Mouse (Mus musculus) heart, postnatal 0 days (tissue): ENCODE measurements around the gene Gm43552. TPM values are rescaled to one million over a fixed set of nuclear protein-coding genes. Genes with fewer than 3 reads are reported as not detected.

Source experiments
- ATAC-seq: fragments of 200-750 bp; cut with Nextera tagmentation; 2 replicates; pipeline ENCODE4 v1.8.0; 2017; ENCODE audit warnings: low read depth, moderate number of reproducible peaks, moderate library complexity; ENCODE audit not compliant: insufficient read depth
- DNase-seq: peaks from one replicate; pipeline ENCODE4 v3.0.0-alpha.2; 2016; ENCODE audit warnings: low spot score
- H3K27ac ChIP-seq: fragments of 300-500 bp; sonication (generic); 2 replicates; pipeline ENCODE4 v1.5.1; 2014; ENCODE audit warnings: low read depth, mild to moderate bottlenecking
- H3K27me3 ChIP-seq: fragments of 300-500 bp; sonication (generic); 2 replicates; pipeline ENCODE4 v1.6.1; 2014; ENCODE audit warnings: low read length, mixed read lengths; ENCODE audit not compliant: control insufficient read depth, insufficient read depth
- H3K36me3 ChIP-seq: fragments of 300-500 bp; sonication (generic); replicated peaks from 2 replicates; pipeline ENCODE4 v1.6.1; 2014; ENCODE audit warnings: low read length, mixed read lengths; ENCODE audit not compliant: control insufficient read depth, insufficient read depth
- H3K4me1 ChIP-seq: fragments of 300-500 bp; sonication (generic); 2 replicates; pipeline ENCODE4 v1.6.1; 2014; ENCODE audit warnings: antibody characterized with exemption; ENCODE audit not compliant: control insufficient read depth, insufficient read depth
- H3K4me2 ChIP-seq: fragments of 300-500 bp; sonication (generic); 2 replicates; pipeline ENCODE4 v1.6.1; 2014; ENCODE audit warnings: low read depth, mild to moderate bottlenecking, low read length, moderate library complexity
- H3K4me3 ChIP-seq: fragments of 300-500 bp; sonication (generic); 2 replicates; pipeline ENCODE4 v1.5.1; 2014; ENCODE audit warnings: low read depth, low read length
- H3K9ac ChIP-seq: fragments of 300-500 bp; sonication (generic); replicated peaks from 2 replicates; pipeline ENCODE4 v1.6.1; 2014; ENCODE audit warnings: low read depth, low read length, mixed read lengths
- H3K9me3 ChIP-seq: fragments of 300-500 bp; sonication (generic); replicated peaks from 2 replicates; pipeline ENCODE4 v1.6.1; 2016; ENCODE audit warnings: low read length; ENCODE audit not compliant: control insufficient read depth
- CTCF ChIP-seq: IDR thresholded peaks from 2 replicates; pipeline ENCODE4 v1.5.1; 2016; ENCODE audit warnings: antibody characterized with exemption, control low read depth, low read depth
- EP300 ChIP-seq: IDR thresholded peaks from 2 replicates; pipeline ENCODE4 v1.6.1; 2016; ENCODE audit warnings: antibody characterized with exemption, low read depth
- WGBS: fragments of 180-500 bp; shearing (Covaris S2); extraction: QIAGEN DNeasy Blood & Tissue Kit; methylation state at CpG from one replicate; pipeline ENCODE4 v1.1.7; 2014; 5-methylcytosine and 5-hydroxymethylcytosine counted together
- polyA plus RNA-seq: library from polyadenylated mRNA; unstranded; fragments of >200 nt; fragmentation: Nextera tagmentation; extraction: Ambion mirVana; gene quantifications from 2 replicates; pipeline ENCODE4 v1.2.1, GENCODE M21; 2015
- total RNA-seq: library from RNA; depleted of rRNA; stranded (reverse); fragments of >200 nt; gene quantifications from 2 replicates; pipeline ENCODE4 v1.2.3, GENCODE M21; 2014; ENCODE audit warnings: low replicate concordance

The Gm43552 gene
- total and polyA plus RNA-seq, 2 experiments from 2014 or later = not detected

- peaks cover 5% of the 10 kb centered on the region; the same call in 1 of the 2 replicates for H3K4me1 ChIP-seq
- WGBS = 47% methylated on average over 3 of the region's 3 CpGs
- H3K9ac ChIP-seq = no peak overlapping the region
- no peak overlapping the region for H3K27ac ChIP-seq
- ATAC-seq (no peak), DNase-seq (no peak)
- no peak overlapping the region for H3K4me2 ChIP-seq
- no peak overlapping the region for H3K4me3 ChIP-seq
- no peak for TF ChIP-seq EP300
- TF ChIP-seq CTCF = no peak
- no peaks in the 10 kb centered on the region for H3K9me3 ChIP-seq
- no peaks in the 10 kb centered on the region for H3K36me3 ChIP-seq
- H3K27me3 ChIP-seq = no peaks in the 10 kb centered on the region
Measured at GRCm38 (mm10) chr5:65513506-65513905, 20.9 kb upstream of the Gm43552 start.

GRCm38 (mm10) chr5:65508395-65508794, 15.8 kb upstream of the Gm43552 start:
- Histone ChIP-seq H3K4me2 (no peak overlapping the region), H3K4me1 (peaks cover 2% of the 10 kb centered on the region; the same call in 1 of the 2 replicates), H3K9me3 (no peaks in the 10 kb centered on the region), H3K9ac (no peak overlapping the region), H3K4me3 (no peak overlapping the region), H3K27me3 (no peaks in the 10 kb centered on the region), H3K36me3 (no peaks in the 10 kb centered on the region), H3K27ac (no peak overlapping the region)
- ATAC-seq (no peak), DNase-seq (no peak)
- TF ChIP-seq CTCF (no peak), EP300 (no peak)
- WGBS = 73% methylated on average over 8 of the region's 8 CpGs

DNA sequence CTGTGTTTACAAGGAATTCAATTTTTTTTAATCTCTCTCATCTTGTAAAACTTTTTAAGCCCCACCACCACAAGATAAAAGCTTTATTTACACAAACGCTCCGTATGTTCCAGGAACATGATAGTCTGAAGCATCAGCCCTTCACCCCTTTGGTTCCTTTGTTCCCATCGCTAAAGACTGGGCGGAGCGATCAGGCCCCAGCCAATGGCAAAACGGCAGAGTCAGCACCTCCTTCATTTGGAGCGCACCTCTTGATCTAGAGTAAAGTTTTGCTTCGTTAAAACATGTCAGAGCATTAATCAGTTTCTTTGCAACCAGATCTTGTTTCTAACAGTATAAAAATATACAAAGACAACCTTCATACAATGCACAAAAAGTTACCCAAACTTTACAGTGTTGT, 13.2 kb upstream of the Gm43552 start:
- Histone ChIP-seq H3K36me3 (no peaks in the 10 kb centered on the region), H3K4me3 (no peak overlapping the region), H3K27me3 (no peaks in the 10 kb centered on the region), H3K9ac (no peak overlapping the region), H3K27ac (no peak overlapping the region), H3K4me1 (no peaks in the 10 kb centered on the region), H3K4me2 (peak overlapping the region; percentile 41), H3K9me3 (no peaks in the 10 kb centered on the region)
- 11% methylated on average over 8 of the region's 8 CpGs for WGBS
- no peak for TF ChIP-seq CTCF
- no peak for TF ChIP-seq EP300
- ATAC-seq (no peak), DNase-seq (no peak)

- Histone ChIP-seq H3K4me1 (no peaks in the 10 kb centered on the region), H3K36me3 (no peaks in the 10 kb centered on the region), H3K27me3 (no peaks in the 10 kb centered on the region), H3K4me2 (no peak overlapping the region), H3K4me3 (no peak overlapping the region), H3K9ac (no peak overlapping the region), H3K27ac (no peak overlapping the region), H3K9me3 (no peaks in the 10 kb centered on the region)
- no peak for DNase-seq
- TF ChIP-seq EP300 (no peak), CTCF (no peak)
- 90% methylated on average over 9 of the region's 9 CpGs for WGBS
- ATAC-seq = no peak
Measured at GRCm38 (mm10) chr5:65501407-65501806, 8.8 kb upstream of the Gm43552 start.

DNA sequence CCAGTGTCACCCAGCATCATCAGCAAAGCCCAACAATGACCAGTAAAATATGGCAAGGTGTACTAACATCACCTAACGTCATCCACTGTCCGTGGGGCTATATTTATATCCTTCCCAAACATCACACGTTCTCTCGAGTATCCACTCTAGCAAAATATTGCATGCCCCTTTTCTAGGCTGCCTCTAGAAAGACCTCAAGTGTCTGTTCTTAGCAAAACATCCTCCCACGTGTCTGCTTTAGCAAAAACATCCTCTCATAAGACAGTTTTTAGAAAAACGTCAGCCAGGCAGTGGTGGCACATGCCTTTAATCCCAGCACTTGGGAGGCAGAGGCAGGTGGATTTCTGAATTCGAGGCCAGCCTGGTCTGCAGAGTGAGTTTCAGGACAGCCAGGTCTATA, 7.6 kb upstream of the Gm43552 start:
- H3K4me1 ChIP-seq = no peaks in the 10 kb centered on the region
- H3K9me3 ChIP-seq = no peaks in the 10 kb centered on the region
- WGBS = 69% methylated on average over 7 of the region's 7 CpGs
- H3K36me3 ChIP-seq = no peaks in the 10 kb centered on the region
- TF ChIP-seq EP300 (no peak), CTCF (no peak)
- H3K27me3 ChIP-seq = no peaks in the 10 kb centered on the region
- H3K4me2 ChIP-seq = no peak overlapping the region
- ATAC-seq (no peak), DNase-seq (no peak)
- no peak overlapping the region for H3K4me3 ChIP-seq
- no peak overlapping the region for H3K27ac ChIP-seq
- no peak overlapping the region for H3K9ac ChIP-seq
